Mouse (Mus musculus) neural tube, embryonic 14.5 days (tissue): ENCODE results near the gene Cox10. TPM values are rescaled to one million over a fixed set of nuclear protein-coding genes. Genes with fewer than 3 reads are reported as not detected.

Source experiments
- ATAC-seq: fragments of 200-750 bp; cut with Nextera tagmentation; 2 replicates; pipeline ENCODE4 v1.8.0; 2017; ENCODE audit warnings: low read depth, mild to moderate bottlenecking, moderate TSS enrichment, moderate library complexity
- H3K27ac ChIP-seq: fragments of 300-500 bp; sonication (generic); 2 replicates; pipeline ENCODE4 v1.5.1; 2014; ENCODE audit warnings: low read depth, mild to moderate bottlenecking, control low read depth, low read length, moderate library complexity, mixed read lengths
- H3K27me3 ChIP-seq: fragments of 300-500 bp; sonication (generic); 2 replicates; pipeline ENCODE4 v1.6.1; 2014; ENCODE audit warnings: low read length; ENCODE audit not compliant: control insufficient read depth, insufficient read depth
- H3K36me3 ChIP-seq: fragments of 300-500 bp; sonication (generic); 2 replicates; pipeline ENCODE4 v1.6.1; 2014; ENCODE audit warnings: low read length, mixed read lengths; ENCODE audit not compliant: control insufficient read depth, insufficient read depth
- H3K4me1 ChIP-seq: fragments of 300-500 bp; sonication (generic); 2 replicates; pipeline ENCODE4 v1.6.1; 2014; ENCODE audit warnings: low read length; ENCODE audit not compliant: control insufficient read depth, insufficient read depth
- H3K4me2 ChIP-seq: fragments of 300-500 bp; sonication (generic); 2 replicates; pipeline ENCODE4 v1.6.1; 2014; ENCODE audit warnings: mild to moderate bottlenecking, low read depth, low read length, control low read depth
- H3K4me3 ChIP-seq: fragments of 300-500 bp; sonication (generic); 2 replicates; pipeline ENCODE4 v1.5.1; 2014; ENCODE audit warnings: low read depth, low read length, control low read depth, mixed read lengths
- H3K9ac ChIP-seq: fragments of 300-500 bp; sonication (generic); replicated peaks from 2 replicates; pipeline ENCODE4 v1.6.1; 2014; ENCODE audit warnings: low read depth, mild to moderate bottlenecking, control low read depth, low read length, mixed read lengths
- H3K9me3 ChIP-seq: fragments of 300-500 bp; sonication (generic); 2 replicates; pipeline ENCODE4 v1.6.1; 2016; ENCODE audit warnings: low read length; ENCODE audit not compliant: control insufficient read depth
- WGBS: fragments of 180-500 bp; shearing (Covaris S2); extraction: QIAGEN DNeasy Blood & Tissue Kit; methylation state at CpG from one replicate; pipeline ENCODE4 v1.1.7; 2014; 5-methylcytosine and 5-hydroxymethylcytosine counted together
- polyA plus RNA-seq: library from polyadenylated mRNA; unstranded; fragments of >200 nt; fragmentation: Nextera tagmentation; extraction: Ambion mirVana; gene quantifications from 2 replicates; pipeline ENCODE4 v1.2.1, GENCODE M21; 2014

Cox10 gene
- polyA plus RNA-seq, 1 experiment from 2014 or later, result 29.0 TPM

DNA sequence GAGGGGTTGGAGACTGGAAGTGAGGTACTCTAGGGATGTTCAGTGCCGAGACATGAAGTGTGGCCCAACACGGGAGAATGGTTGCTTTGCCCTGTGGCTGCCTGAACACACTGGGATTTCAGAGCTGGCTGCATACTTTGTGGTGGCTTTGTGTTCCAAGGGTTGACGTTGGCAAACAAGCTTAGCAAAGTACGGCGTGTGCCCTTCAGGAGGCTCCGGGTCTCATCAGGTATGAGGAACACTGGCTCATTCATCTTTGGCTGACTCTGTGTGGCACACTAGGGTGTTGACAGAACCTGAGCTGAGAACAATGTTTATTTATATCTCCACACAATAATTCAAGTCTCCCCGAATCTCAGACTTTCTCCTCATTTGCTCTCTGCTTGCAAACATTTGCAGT lies 11.9 kb upstream of the Cox10 start:
- WGBS, result 82% methylated on average over 7 of the region's 7 CpGs
- Histone ChIP-seq H3K36me3 (no peaks in the 10 kb centered on the region), H3K27me3 (no peaks in the 10 kb centered on the region), H3K4me2 (no peak overlapping the region), H3K4me1 (no peaks in the 10 kb centered on the region), H3K4me3 (no peak overlapping the region), H3K9me3 (no peaks in the 10 kb centered on the region), H3K9ac (no peak overlapping the region), H3K27ac (no peak overlapping the region)
- ATAC-seq, result no peak

DNA sequence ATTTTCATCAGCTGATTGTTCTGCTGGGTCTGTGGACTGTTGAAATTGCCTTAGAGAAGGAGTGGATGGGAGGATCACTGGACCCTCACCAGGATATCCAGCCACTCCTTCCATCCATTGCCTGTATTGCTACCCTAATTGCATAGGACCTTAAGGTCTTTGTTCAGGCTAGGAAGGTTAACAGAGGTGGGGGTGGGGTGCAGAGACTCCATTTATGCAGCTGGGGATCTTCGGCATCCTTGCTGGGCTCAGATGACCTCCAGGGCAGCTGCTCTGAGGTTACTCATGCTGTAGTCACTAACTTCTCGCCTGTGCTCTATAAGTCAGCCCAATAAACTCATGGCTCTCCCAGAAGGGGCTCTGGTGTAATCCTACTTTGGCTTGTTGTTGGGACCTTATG lies 10.4 kb upstream of the Cox10 start:
- 16% methylated on average over 2 of the region's 2 CpGs for WGBS
- Histone ChIP-seq H3K9ac (no peak overlapping the region), H3K4me2 (no peak overlapping the region), H3K9me3 (no peaks in the 10 kb centered on the region), H3K4me3 (no peak overlapping the region), H3K4me1 (no peaks in the 10 kb centered on the region), H3K36me3 (no peaks in the 10 kb centered on the region), H3K27ac (no peak overlapping the region), H3K27me3 (no peaks in the 10 kb centered on the region)
- ATAC-seq, result no peak

DNA sequence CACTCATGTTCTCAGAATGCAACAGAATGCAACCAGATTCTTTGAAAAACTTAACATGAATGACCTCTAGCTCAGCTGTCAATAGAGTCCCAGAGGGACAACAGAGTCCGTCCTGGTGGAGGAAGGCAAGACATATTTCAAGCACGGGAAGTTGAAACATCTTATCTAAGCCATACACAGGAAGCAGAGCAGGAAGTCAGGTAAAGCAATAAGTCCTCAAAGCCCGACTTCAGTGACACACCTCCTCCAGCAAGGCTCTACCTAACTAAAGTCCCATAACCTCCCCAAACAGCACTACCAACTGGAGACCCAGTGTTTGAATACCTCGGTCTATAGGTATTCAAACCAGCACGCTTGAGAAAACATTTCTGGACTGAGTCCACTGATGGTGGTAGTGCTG lies 6.6 kb upstream of the Cox10 start:
- no peak overlapping the region for H3K9ac ChIP-seq
- no peak overlapping the region for H3K27ac ChIP-seq
- 87% methylated on average over 5 of the region's 5 CpGs for WGBS
- no peak overlapping the region for H3K4me2 ChIP-seq
- H3K27me3 ChIP-seq, result no peaks in the 10 kb centered on the region
- no peaks in the 10 kb centered on the region for H3K4me1 ChIP-seq
- H3K9me3 ChIP-seq, result no peaks in the 10 kb centered on the region
- no peaks in the 10 kb centered on the region for H3K36me3 ChIP-seq
- H3K4me3 ChIP-seq, result no peak overlapping the region
- ATAC-seq, result no peak

DNA sequence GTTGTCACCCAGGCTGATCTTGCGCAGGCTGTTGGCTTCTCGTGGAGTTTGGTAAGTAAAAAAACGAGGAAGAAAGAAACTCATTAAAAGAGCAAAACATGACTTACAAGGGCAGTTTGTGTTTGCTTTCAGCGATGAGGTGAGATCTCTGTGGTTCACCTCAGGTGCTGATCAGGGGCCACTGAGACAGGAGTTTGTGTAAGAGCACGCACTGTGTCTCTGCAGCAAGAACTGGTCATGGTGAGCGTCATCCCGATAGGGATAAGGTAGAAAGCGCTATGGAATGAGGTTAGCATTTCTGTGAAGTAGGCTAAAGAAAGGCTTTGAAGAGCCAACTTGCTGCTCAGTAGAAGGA lies 436 bp upstream of the Cox10 start:
- peak overlapping the region; percentile 53 for H3K4me3 ChIP-seq
- ATAC-seq, result no peak
- under 1% methylated on average over 8 of the region's 8 CpGs for whole genome bisulfite sequencing
- H3K9ac ChIP-seq, result peak overlapping the region; percentile 85
- H3K36me3 ChIP-seq, result no peaks in the 10 kb centered on the region
- H3K27ac ChIP-seq, result peak overlapping the region; percentile 91
- no peaks in the 10 kb centered on the region for H3K27me3 ChIP-seq
- peak overlapping the region; percentile 75 for H3K4me2 ChIP-seq
- no peaks in the 10 kb centered on the region for H3K9me3 ChIP-seq
- H3K4me1 ChIP-seq, result peaks cover 8% of the 10 kb centered on the region

DNA sequence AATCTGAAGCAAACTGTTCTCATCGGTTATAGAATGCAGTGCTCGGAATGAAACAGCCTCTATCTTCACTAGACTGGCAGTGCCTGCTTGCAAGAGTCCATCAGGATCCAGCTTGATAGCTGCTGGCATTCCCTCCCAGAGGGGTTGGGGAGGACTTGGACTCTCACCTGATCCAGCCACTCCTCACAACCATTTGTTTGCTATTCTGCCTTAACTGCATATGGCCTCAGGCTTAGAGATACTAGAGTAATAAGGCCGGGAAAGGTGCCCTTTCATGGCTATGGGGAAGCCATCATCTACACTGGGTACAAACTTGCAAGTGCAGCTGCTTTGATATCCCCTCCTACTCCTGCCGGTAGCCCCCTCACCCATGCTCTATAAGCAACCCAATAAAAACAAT lies 3.1 kb downstream of the Cox10 start:
- Histone ChIP-seq H3K36me3 (no peaks in the 10 kb centered on the region), H3K27ac (no peak overlapping the region), H3K4me2 (no peak overlapping the region), H3K4me3 (no peak overlapping the region), H3K4me1 (peaks cover 8% of the 10 kb centered on the region), H3K9me3 (no peaks in the 10 kb centered on the region), H3K27me3 (no peaks in the 10 kb centered on the region), H3K9ac (no peak overlapping the region)
- no peak for ATAC-seq
- 96% methylated on average over 4 of the region's 4 CpGs for WGBS

DNA sequence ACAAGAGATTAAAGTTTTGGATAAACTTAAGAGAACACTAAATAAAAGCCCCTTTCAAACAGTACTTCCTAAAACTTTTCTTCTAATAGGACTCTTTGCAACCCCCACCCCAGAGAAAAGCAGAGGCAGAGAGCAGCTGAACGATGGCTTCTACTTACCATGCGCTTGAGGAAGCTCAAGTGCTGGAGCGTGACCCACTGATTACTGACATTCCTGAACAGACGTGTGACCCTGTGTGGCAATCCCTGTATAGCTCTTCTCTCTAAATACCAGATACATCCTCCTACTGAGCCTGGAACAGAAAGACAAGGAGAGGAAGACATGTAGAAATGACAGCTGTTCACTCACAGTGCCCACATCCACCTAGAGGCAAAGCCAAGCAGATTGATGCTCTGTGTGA lies 5.9 kb downstream of the Cox10 start:
- H3K27me3 ChIP-seq, result no peaks in the 10 kb centered on the region
- no peak for ATAC-seq
- H3K9ac ChIP-seq, result no peak overlapping the region
- H3K4me3 ChIP-seq, result no peak overlapping the region
- H3K36me3 ChIP-seq, result no peaks in the 10 kb centered on the region
- H3K9me3 ChIP-seq, result no peaks in the 10 kb centered on the region
- no peak overlapping the region for H3K4me2 ChIP-seq
- 84% methylated on average over 4 of the region's 4 CpGs for WGBS
- peaks cover under 1% of the 10 kb centered on the region; the same call in 1 of the 2 replicates for H3K4me1 ChIP-seq
- no peak overlapping the region for H3K27ac ChIP-seq

DNA sequence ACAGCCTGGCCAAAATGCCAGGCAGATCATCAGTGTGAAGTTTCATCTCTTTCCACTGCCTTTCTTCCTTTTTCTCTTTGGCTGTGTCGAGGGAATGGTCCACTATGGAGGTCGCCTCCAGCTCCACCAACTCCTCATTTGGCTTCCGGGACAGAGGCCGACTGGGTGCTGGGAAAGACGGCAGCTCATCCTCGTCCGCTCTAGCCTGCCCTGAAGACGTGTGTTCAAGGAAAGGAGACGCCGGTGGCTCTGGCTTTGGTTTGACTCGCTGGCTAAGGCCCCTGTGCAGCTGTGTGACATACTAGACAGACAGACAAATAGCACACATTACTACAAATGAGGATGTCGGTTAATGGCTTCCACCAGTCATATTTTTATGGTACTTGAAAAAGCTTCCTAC lies 7.7 kb downstream of the Cox10 start:
- WGBS, result 92% methylated on average over 12 of the region's 12 CpGs
- no peaks in the 10 kb centered on the region for H3K27me3 ChIP-seq

DNA sequence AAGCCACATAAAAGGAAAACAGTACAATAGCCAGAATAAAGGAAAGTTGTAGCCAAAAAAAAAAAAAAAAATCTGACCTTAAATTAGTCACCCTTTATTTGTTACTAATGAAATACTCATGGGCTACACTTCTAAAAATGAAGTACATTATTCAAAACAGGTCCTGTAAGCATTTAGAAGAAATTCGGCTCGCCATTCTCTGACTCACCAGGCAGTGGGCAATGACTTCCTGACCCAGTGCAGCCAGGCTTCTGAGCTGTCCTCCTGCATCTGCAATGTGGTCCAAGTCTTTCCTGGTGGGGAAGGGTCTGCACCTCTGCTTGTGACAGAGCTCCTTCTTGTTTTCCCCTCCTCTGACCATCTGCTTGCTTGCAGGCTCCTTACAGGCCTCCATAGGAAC lies 13.3 kb downstream of the Cox10 start:
- H3K4me1 ChIP-seq, result no peaks in the 10 kb centered on the region
- 96% methylated on average over 2 of the region's 2 CpGs for WGBS

More for the DNA sequence above, 7.7 kb downstream of the Cox10 start:
- no peaks in the 10 kb centered on the region for H3K9me3 ChIP-seq
- no peak overlapping the region for H3K9ac ChIP-seq
- H3K4me1 ChIP-seq, result no peaks in the 10 kb centered on the region
- no peak overlapping the region for H3K4me3 ChIP-seq
- no peak overlapping the region for H3K4me2 ChIP-seq
- ATAC-seq, result no peak
- H3K36me3 ChIP-seq, result no peaks in the 10 kb centered on the region
- no peak overlapping the region for H3K27ac ChIP-seq

DNA sequence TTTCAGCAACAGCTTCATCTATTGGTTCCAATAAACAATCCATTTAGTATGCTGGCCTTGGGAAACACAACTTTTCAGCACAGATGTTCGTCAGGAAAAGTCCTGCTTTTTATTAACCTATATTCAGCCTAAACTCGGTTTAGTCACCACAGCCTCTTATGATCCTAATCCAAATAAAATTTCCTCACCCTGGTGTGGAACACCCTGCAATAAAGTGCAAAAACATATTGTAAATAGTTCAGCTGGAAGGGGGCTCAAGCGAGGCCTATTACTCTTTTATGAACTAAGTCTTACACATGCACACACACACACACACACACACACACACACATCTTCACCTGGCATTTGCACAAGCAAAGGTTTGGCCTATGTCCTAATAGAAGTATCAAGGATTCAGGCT lies 16.1 kb downstream of the Cox10 start:
- 87% methylated on average over 3 of the region's 3 CpGs for WGBS
- Histone ChIP-seq H3K27ac (no peak overlapping the region), H3K9ac (no peak overlapping the region), H3K4me2 (no peak overlapping the region), H3K36me3 (no peaks in the 10 kb centered on the region), H3K4me3 (no peak overlapping the region), H3K4me1 (no peaks in the 10 kb centered on the region), H3K27me3 (no peaks in the 10 kb centered on the region), H3K9me3 (no peaks in the 10 kb centered on the region)
- no peak for ATAC-seq

More for the DNA sequence above, 13.3 kb downstream of the Cox10 start:
- Histone ChIP-seq H3K4me3 (no peak overlapping the region), H3K4me2 (no peak overlapping the region), H3K27me3 (no peaks in the 10 kb centered on the region), H3K27ac (no peak overlapping the region), H3K9me3 (no peaks in the 10 kb centered on the region), H3K9ac (no peak overlapping the region), H3K36me3 (no peaks in the 10 kb centered on the region)
- ATAC-seq, result no peak

DNA sequence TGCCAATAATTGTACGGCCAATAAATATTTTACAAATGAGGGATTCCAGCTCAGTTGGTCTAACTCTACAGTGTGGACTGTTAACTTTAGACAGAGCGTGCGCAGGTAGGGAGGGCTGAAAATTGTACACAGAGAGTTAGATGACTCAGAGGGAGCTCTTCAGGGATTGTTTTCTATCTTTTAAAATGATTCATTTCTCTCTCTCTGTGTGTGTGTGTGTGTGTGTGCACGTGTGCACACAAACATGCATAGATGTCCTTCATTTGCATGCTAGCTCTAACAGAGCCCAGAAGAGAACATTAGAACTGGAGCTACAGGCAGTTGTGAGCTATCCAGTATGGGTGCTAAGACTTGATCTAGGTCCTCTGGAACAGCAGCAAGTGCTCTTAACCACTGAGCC lies 17.0 kb downstream of the Cox10 start:
- Histone ChIP-seq H3K27me3 (no peaks in the 10 kb centered on the region), H3K9ac (no peak overlapping the region), H3K4me3 (no peak overlapping the region), H3K4me1 (no peaks in the 10 kb centered on the region), H3K4me2 (no peak overlapping the region), H3K27ac (no peak overlapping the region), H3K36me3 (no peaks in the 10 kb centered on the region), H3K9me3 (no peaks in the 10 kb centered on the region)
- no peak for ATAC-seq
- whole genome bisulfite sequencing, result 94% methylated on average over 4 of the region's 4 CpGs
